Mouse (Mus musculus) naive thymus-derived CD4-positive, alpha-beta T cell, adult 5 months (primary cell): ENCODE results near the gene Srrt. TPM values are rescaled to one million over a fixed set of nuclear protein-coding genes. Genes with fewer than 3 reads are reported as not detected.

Experiments used
- polyA plus RNA-seq: library from polyadenylated mRNA; unstranded; fragments of 100-300 nt; shearing (Covaris generic); gene quantifications from one replicate; pipeline ENCODE4 v1.2.1, GENCODE M21; 2017

The Srrt gene
- polyA plus RNA-seq, result 115 TPM

DNA sequence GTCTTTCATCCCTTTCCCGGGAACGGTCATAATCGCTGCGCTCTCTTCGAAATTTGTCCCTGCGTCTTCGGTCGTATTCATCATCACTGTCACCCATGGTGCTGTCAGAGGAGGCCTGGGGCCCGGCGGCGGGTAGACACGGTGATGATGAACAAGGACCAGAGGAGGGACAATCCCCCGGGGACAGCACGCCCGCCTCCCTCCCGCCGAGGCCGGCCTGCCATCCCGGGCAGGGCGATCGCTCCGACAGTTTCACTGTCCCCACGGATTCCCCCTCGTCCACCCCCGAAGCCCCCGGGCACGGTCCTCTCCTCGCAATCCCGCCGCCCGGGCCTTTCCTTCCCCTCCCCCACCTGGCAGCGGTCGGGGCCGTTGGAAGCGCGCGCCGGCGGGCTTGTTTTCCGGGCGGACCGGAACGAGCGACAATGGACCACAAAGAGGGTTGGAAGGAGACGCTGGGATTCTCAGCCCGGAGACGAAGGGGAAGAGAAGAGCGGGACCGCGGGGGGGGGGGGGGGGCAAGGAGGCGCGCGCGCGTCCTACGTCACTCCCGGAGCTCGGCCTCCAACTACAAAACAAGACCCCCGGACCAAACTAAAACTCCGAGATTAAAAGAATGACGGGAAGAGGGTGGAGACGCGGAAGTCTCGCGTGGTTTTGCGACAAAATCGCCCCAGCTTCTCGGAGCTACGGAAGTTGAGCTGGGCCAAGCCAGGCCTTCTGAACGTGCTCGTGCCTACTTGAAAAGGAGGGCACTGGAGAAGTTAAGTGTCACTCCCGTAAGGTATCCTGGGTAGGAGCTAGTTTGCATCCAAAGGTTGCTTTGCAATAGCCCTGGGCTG is at the start of gene Srrt:
Gene Srrt (minus strand): TSS at position 604 of the 842 bp plus-strand sequence.

GRCm38 (mm10) chr5:137349384-137350204 is 42.1 kb upstream of the Srrt start, which contains the start of gene Ephb4:
Gene Ephb4 (plus strand): TSS chr5:137350109.

DNA sequence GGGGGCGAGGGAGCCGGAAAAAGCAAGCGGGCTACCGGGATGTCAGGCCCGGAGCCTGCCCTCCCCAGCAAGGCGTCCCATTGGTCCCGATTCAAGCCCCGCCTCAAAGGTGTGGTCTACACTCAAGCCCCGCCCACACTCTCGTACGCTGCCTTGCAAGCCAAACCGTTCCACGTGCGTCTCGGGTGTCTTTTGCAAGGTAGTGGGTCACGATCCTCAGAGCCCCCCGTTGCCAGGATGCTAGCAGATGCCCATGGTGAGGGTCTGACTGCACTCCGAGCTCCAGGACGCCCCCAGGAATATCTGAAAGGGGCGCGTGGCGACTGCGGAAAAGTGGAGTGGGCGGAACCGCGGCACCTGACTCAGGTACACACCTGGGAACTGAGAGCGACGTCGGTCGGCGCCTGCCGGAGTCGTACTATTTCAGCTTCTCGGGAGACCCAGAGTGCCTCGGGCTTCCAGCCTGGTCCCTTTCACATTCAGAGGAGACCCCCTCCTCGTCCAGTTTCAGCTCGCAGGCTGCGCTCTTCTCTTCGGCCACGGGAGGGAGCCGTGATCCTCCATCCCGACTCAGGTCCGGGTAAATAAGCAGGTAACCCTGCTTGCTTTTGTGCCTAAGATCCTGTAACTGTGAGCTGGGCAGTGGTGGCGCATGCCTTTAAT is 26.2 kb upstream of the Srrt start, which contains the start of gene Slc12a9:
Gene Slc12a9 (minus strand): TSS at position 86 of the 663 bp plus-strand sequence.

DNA sequence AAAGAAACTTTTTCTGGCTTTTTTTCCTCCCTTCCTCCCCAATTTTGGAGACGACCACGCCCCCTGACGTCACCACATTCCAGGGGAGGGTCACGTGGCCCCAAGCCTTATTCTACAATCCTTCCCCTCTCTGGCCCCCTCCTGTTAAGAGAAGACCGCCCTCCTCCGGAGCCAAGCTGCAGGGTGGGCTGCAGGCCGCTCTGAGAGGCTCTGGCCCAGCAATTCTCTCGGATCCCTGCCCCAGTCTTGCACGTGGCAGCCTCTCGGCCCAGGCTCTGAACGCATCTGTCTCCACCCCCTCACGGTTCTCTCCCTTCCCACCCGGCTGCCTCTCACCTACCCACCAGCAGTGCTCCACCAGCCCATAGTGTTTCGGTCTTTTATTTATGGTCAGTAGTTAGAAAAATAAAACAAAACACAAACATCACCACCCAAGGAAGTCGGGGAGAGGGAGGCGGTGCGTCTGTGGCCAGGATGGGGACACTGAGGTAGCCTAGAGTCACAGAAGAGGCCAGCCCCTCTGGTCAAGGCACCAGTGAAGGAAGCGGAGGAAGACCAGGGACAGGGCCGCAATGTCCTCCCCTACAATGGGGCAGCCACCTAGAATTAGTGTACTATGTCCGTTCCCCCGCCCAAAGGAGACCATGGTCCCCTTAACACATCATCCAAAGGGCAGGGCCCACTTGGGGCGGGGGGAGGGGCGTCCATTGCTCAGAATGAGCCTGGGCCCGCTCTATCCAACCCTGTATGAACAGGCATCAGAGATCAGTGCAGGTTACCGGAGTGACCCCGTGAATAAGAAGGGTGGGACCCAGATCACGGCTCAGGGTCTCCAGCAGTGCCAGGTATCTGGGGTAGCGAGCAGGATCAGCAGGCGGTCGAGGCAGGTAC is 7.0 kb upstream of the Srrt start, which contains the start of gene Trip6:
Gene Trip6 (minus strand): TSS at position 212 of the 891 bp plus-strand sequence.

GRCm38 (mm10) chr5:137293839-137294743 is 13.4 kb downstream of the Srrt start, which contains the start of gene Ufsp1:
Gene Ufsp1 (plus strand): TSS chr5:137294629.

DNA sequence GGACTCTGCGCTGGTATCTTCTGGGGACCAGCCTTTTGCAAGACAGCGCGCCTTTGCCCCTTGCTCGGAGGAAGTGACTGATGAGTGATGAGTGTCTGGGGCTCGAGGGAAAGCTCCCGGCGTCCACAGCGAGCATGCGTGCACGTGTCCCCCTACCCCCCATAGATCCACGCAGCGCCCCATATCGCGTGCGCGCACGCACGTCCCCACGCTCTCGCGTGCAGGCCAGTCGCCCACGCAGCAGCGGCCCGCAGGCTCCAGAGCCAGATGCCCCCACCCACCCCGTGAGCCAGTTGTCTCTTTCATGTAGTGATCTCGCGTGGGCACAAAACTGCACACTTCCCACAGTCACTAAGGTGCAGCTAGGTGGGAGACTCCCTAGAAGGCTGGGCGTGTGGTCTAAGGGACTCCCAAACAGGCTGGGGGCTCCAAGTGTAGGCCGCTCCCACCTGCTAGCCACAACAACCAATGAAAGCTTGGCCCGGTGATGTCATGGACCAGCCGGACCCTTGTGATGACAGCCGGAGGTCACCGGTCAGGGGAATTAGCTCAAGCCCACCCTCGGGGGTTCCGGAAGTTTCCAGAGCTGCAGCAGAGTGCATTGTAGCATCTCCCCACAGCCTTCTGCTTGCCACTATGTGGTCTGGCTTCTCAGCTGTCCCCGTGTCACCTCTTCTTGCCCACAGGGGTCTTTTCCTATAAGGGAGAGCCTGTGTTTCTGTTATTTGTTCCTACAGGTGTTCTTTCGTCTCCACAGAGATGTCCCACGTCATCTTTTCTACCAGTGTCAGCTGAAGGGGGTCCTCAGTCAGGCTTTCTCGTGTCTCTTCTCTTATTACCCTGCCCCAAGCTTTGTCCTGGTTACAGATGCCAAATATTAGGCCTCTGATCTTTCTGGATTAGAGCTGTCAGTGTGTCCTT is 20.2 kb downstream of the Srrt start, which contains the start of gene Ache:
Gene Ache (plus strand): TSS at position 488 of the 921 bp plus-strand sequence.

Other genes starting within 250 kb of the Srrt start
- gene Serpine1, start 235.4 kb downstream of the Srrt start, polyA plus RNA-seq, result not detected
- 8.8 TPM for gene Trim56, start 191.5 kb downstream of the Srrt start, polyA plus RNA-seq
- not detected for gene Muc3, start 158.4 kb downstream of the Srrt start, polyA plus RNA-seq
- 0.49 TPM for gene Muc3a, start 95.3 kb downstream of the Srrt start, polyA plus RNA-seq
- 0.70 TPM for gene Ache, start 20.2 kb downstream of the Srrt start, polyA plus RNA-seq
- 0.91 TPM for gene Ufsp1, start 13.0 kb downstream of the Srrt start, polyA plus RNA-seq
- gene Trip6, start 6.7 kb upstream of the Srrt start, polyA plus RNA-seq, result 3.0 TPM
- 17.3 TPM for gene Slc12a9, start 25.9 kb upstream of the Srrt start, polyA plus RNA-seq
- not detected for gene Ephb4, start 42.4 kb upstream of the Srrt start, polyA plus RNA-seq
- gene Zan, start 169.4 kb upstream of the Srrt start, polyA plus RNA-seq, result not detected
- 28.8 TPM for gene Pop7, start 194.8 kb upstream of the Srrt start, polyA plus RNA-seq
- gene Gigyf1, start 210.9 kb upstream of the Srrt start, polyA plus RNA-seq, result 24.3 TPM
- gene Epo, start 225.6 kb upstream of the Srrt start, polyA plus RNA-seq, result not detected
- gene Gnb2, start 225.8 kb upstream of the Srrt start, polyA plus RNA-seq, result 183 TPM
- gene Actl6b, start 245.8 kb upstream of the Srrt start, polyA plus RNA-seq, result not detected